Mouse (Mus musculus): ENCODE results near the gene Camta1. TPM values are rescaled to one million over a fixed set of nuclear protein-coding genes. Genes with fewer than 3 reads are reported as not detected.

The Camta1 gene
- polyA plus RNA-seq, 1 experiment from 2014 or later, result 115 TPM

DNA sequence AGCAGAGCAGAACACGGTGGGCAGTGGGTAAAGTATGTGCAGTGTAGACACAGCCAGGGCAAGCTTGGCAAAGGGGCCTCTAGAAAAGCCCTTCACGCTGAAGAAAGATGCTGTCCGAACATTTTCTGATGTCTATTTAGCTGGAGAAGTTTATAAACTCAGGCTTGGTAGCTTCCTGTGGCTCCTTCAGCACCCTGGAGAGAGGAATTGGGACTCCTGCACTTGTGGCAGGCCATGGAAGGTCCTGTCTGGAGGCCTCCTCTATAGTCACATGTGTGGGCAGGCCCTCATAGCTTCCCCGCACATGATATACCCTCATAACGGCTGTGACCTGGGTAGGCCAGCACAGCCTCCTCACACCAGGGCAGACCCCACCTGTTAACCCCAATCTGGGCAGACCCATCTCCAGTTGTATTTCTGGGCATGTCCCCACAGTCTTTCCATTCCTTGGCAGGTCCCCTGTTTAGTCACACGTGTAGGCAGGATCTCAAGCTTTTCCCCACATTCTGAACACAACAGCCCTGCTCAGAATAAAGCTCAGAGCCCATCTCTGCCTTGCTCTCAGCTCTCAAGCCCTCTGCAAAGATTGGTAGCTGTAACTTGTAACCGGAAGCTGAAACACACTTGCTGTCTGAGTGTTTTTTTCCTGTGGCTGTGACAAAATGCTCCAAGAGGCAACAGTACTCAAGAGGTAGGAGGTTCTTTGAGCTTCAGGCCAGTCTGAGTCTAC is 616.4 kb downstream of the Camta1 start:
- H3K27me3 ChIP-seq (ENCODE audit: insufficient read depth, low read length), result peaks cover 4% of the 10 kb centered on the region; the same call in 1 of the 2 replicates
- TF ChIP-seq CTCF (IDR thresholded peaks at IDR 0.05; ENCODE audit: low read depth), result no peak
- no peaks in the 10 kb centered on the region for H3K4me1 ChIP-seq (replicated peaks; ENCODE audit: insufficient read depth, low read length)
- ATAC-seq (replicated peaks; ENCODE audit: low FRiP score, low read depth), result no peak
- 44% methylated on average over 7 of the region's 7 CpGs for WGBS
- H3K27ac ChIP-seq, result no peak overlapping the region
- no peak overlapping the region for H3K4me2 ChIP-seq (ENCODE audit: low read length)
- H3K9ac ChIP-seq (ENCODE audit: low read depth, low read length), result no peak overlapping the region
- DNase-seq (ENCODE audit: low spot score), result peak; percentile 65
- no peaks in the 10 kb centered on the region for H3K9me3 ChIP-seq (replicated peaks; ENCODE audit: low read length)
- no peaks in the 10 kb centered on the region for H3K36me3 ChIP-seq (ENCODE audit: insufficient read depth, low read length)
- H3K4me3 ChIP-seq (replicated peaks; ENCODE audit: low read depth, low read length), result no peak overlapping the region

DNA sequence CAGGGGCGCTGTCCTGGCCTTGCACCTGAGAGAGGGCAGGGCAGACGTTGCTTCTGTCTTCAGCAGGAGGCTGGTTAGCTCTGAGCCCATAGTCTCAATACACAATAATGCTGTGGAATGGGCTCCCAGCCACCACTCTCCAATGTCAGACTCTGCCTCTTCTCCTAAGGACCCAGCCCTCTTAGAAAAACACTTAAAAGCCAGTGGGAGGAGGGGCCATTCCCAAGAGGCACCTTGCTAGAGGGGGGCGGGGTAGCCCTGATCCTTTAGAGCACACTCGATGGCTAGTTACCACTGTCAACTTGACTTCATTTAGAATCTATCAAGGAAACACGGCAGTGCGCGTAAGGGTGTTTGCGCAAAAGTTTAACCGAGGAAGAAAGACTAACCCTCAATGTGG is 618.2 kb downstream of the Camta1 start:
- no peak overlapping the region for H3K4me3 ChIP-seq (replicated peaks; ENCODE audit: low read depth, low read length)
- WGBS, result 58% methylated on average over 9 of the region's 9 CpGs
- no peak for ATAC-seq (replicated peaks; ENCODE audit: low FRiP score, low read depth)
- no peaks in the 10 kb centered on the region for H3K9me3 ChIP-seq (replicated peaks; ENCODE audit: low read length)
- H3K4me2 ChIP-seq (ENCODE audit: low read length), result no peak overlapping the region
- H3K9ac ChIP-seq (ENCODE audit: low read depth, low read length), result no peak overlapping the region
- H3K27ac ChIP-seq, result no peak overlapping the region
- no peaks in the 10 kb centered on the region for H3K4me1 ChIP-seq (replicated peaks; ENCODE audit: insufficient read depth, low read length)
- DNase-seq (ENCODE audit: low spot score), result no peak
- H3K36me3 ChIP-seq (ENCODE audit: insufficient read depth, low read length), result no peaks in the 10 kb centered on the region
- TF ChIP-seq CTCF (IDR thresholded peaks at IDR 0.05; ENCODE audit: low read depth), result no peak
- H3K27me3 ChIP-seq (ENCODE audit: insufficient read depth, low read length), result peaks cover 4% of the 10 kb centered on the region; the same call in 1 of the 2 replicates

DNA sequence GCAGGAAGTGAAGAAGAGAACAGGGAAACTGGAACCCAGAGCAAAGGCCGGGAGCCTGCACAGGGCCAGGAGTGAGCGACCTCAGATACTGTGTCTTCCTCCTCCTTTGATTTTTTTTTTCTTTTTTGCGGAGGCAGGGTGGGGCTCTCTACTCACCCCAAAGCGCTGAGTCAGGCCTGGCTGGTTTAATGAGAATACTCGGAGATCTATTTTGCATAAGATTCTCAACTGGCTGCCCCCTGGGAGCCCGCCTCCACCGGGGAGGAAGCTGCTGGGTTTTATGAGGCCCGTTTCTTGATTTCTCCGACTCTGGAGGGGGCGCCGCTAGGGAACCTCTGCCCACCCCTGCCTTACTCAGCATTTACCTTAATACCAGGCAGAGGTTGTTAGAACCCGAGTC is 618.9 kb downstream of the Camta1 start:
- Histone ChIP-seq H3K27ac (no peak overlapping the region), H3K27me3 (ENCODE audit: insufficient read depth, low read length) (peaks cover 4% of the 10 kb centered on the region; the same call in 1 of the 2 replicates), H3K4me3 (replicated peaks; ENCODE audit: low read depth, low read length) (no peak overlapping the region), H3K9ac (ENCODE audit: low read depth, low read length) (no peak overlapping the region), H3K36me3 (ENCODE audit: insufficient read depth, low read length) (no peaks in the 10 kb centered on the region), H3K4me2 (ENCODE audit: low read length) (no peak overlapping the region), H3K4me1 (replicated peaks; ENCODE audit: insufficient read depth, low read length) (no peaks in the 10 kb centered on the region), H3K9me3 (replicated peaks; ENCODE audit: low read length) (no peaks in the 10 kb centered on the region)
- TF ChIP-seq CTCF (IDR thresholded peaks at IDR 0.05; ENCODE audit: low read depth), result no peak
- ATAC-seq (replicated peaks; ENCODE audit: low FRiP score, low read depth), result no peak
- no peak for DNase-seq (ENCODE audit: low spot score)
- WGBS, result 7% methylated on average over 12 of the region's 12 CpGs

DNA sequence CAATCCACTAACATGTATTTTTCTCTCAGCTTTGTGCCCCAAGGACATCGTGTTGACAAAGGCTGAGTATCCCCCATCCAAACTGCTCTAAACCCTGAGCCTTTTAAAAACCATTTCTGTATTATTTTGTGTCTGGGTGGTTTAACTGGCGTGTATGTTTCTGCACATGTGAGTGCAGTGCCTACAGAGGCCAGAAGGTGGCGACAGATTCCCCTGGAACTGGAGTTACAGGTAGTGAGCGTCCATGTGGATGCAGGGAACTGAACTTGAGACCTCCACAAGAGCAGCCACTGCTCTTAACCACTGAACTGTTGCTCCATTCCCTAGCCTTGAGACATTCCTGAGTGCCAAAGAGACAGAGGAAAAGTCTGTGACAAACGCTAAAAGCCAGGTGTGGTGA is 621.2 kb downstream of the Camta1 start:
- 88% methylated on average over 5 of the region's 5 CpGs for WGBS
- H3K27me3 ChIP-seq (ENCODE audit: insufficient read depth, low read length), result peaks cover 4% of the 10 kb centered on the region; the same call in 1 of the 2 replicates
- no peaks in the 10 kb centered on the region for H3K9me3 ChIP-seq (replicated peaks; ENCODE audit: low read length)
- H3K27ac ChIP-seq, result no peak overlapping the region
- H3K4me1 ChIP-seq (replicated peaks; ENCODE audit: insufficient read depth, low read length), result no peaks in the 10 kb centered on the region
- ATAC-seq (replicated peaks; ENCODE audit: low FRiP score, low read depth) (no peak), DNase-seq (ENCODE audit: low spot score) (no peak)
- no peak overlapping the region for H3K9ac ChIP-seq (ENCODE audit: low read depth, low read length)
- H3K4me3 ChIP-seq (replicated peaks; ENCODE audit: low read depth, low read length), result no peak overlapping the region
- no peak overlapping the region for H3K4me2 ChIP-seq (ENCODE audit: low read length)
- H3K36me3 ChIP-seq (ENCODE audit: insufficient read depth, low read length), result no peaks in the 10 kb centered on the region
- TF ChIP-seq CTCF (IDR thresholded peaks at IDR 0.05; ENCODE audit: low read depth), result no peak

DNA sequence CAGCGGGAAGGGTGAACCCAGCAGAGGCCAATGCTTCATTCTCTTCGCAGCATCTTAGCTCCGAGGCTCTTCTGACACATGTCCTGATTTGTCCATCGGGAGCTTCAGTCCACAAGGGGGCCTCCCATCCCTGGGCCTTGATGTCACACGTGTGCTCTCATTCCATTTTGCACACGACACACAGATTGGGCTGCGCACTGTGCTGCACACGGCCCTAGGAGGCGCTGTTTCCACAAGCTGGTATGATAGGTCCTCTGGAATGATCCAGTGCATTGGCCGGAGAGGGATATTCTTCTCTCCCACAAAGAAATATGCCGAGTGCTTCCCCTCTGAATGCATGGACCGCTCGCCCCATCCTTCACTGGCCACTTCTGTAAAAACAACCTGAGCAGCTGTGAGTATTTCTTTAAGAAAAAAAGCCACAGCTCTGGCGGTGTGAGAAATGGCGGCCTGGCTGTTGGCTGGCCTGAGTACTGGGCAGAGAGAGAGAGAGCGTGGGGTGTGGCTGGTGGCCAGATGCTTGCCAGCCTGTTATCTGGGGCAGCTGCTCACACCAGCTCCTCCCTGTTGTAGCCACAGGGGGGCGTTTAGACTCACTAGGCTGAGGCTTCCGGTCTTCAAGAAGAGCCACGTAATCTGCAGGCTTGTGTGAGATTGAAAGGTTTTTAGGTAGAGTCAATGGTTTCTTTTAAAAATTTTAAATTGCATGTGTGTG is 622.5 kb downstream of the Camta1 start:
- Histone ChIP-seq H3K27me3 (ENCODE audit: insufficient read depth, low read length) (no peaks in the 10 kb centered on the region), H3K4me3 (replicated peaks; ENCODE audit: low read depth, low read length) (no peak overlapping the region), H3K4me1 (replicated peaks; ENCODE audit: insufficient read depth, low read length) (no peaks in the 10 kb centered on the region), H3K27ac (no peak overlapping the region), H3K36me3 (ENCODE audit: insufficient read depth, low read length) (no peaks in the 10 kb centered on the region), H3K9ac (ENCODE audit: low read depth, low read length) (no peak overlapping the region), H3K9me3 (replicated peaks; ENCODE audit: low read length) (no peaks in the 10 kb centered on the region), H3K4me2 (ENCODE audit: low read length) (no peak overlapping the region)
- ATAC-seq (replicated peaks; ENCODE audit: low FRiP score, low read depth) (no peak), DNase-seq (ENCODE audit: low spot score) (no peak)
- no peak for TF ChIP-seq CTCF (IDR thresholded peaks at IDR 0.05; ENCODE audit: low read depth)
- WGBS, result 80% methylated on average over 19 of the region's 19 CpGs

DNA sequence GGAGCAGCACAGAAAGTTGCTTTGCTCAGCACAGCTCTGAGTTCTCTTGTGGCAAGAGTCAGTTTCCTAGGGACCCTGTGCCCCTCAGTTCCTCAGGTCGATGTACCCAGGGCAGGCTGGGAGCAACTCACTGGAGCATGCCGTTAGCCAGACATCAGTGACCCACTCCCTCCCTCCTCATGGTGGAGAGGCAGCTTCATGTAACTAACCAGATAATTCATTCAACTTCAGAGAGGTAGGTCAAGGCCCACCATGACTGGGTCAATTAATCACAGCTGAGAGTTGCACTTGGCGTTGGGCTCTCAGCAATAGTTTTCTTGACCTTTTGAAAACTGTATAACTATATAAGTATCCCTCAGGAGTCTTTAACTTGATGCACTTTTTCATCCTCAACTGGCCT is 624.2 kb downstream of the Camta1 start:
- DNase-seq (ENCODE audit: low spot score) (no peak), ATAC-seq (replicated peaks; ENCODE audit: low FRiP score, low read depth) (no peak)
- WGBS, result 28% methylated on average over 3 of the region's 3 CpGs
- H3K27ac ChIP-seq, result no peak overlapping the region
- no peaks in the 10 kb centered on the region for H3K36me3 ChIP-seq (ENCODE audit: insufficient read depth, low read length)
- H3K4me3 ChIP-seq (replicated peaks; ENCODE audit: low read depth, low read length), result no peak overlapping the region
- no peaks in the 10 kb centered on the region for H3K9me3 ChIP-seq (replicated peaks; ENCODE audit: low read length)
- no peaks in the 10 kb centered on the region for H3K27me3 ChIP-seq (ENCODE audit: insufficient read depth, low read length)
- no peak for TF ChIP-seq CTCF (IDR thresholded peaks at IDR 0.05; ENCODE audit: low read depth)
- H3K9ac ChIP-seq (ENCODE audit: low read depth, low read length), result no peak overlapping the region
- no peaks in the 10 kb centered on the region for H3K4me1 ChIP-seq (replicated peaks; ENCODE audit: insufficient read depth, low read length)
- no peak overlapping the region for H3K4me2 ChIP-seq (ENCODE audit: low read length)
